ENCODE assay signal across 21 mouse cellular contexts in genomic region chr16:6813871-6814270, GRCm38 (mm10).
DNase-seq lines count a peak whose midpoint lies in the region; ATAC-seq lines count a peak whose summit lies in the region.
"Had no signal": no experiment of that assay in that cellular context is flagged by ENCODE, and none has a peak within 500 bp of the region (broad histone marks: within the 10 kb centered on the region; RNA-seq: fewer than 3 reads in every experiment).

No protein-coding gene starts in this region.

- ATAC-seq in forebrain, embryonic 14.5 days = no peak
- ATAC-seq in forebrain, embryonic 12.5 days (ENCODE audit: low FRiP score) = no peak
- no peak for ATAC-seq in neural tube, embryonic 14.5 days (ENCODE audit: low read depth)
- ATAC-seq: activated CD4-positive, CD25-positive, alpha-beta regulatory T cell, adult 4 months; inflammation-experienced regulatory T-cells, adult 6 months; intestine, embryonic 16.5 days had no signal

- peak; percentile 18 for DNase-seq in forebrain, embryonic 14.5 days (ENCODE audit: low spot score)
- DNase-seq in heart, adult 11 months = peak; percentile 64
- no peak for DNase-seq in heart, postnatal 4 days
- no peak for DNase-seq in neural tube, embryonic 10.5 days (ENCODE audit: extremely low spot score, low spot score)
- DNase-seq in urinary bladder, postnatal 4 days (ENCODE audit: low spot score in 2 of 2) = no peak
- DNase-seq: adrenal gland, adult 8-10 months; adrenal gland, postnatal 25 days; cerebellum, adult 18-20 months; cerebellum, adult 9-10 months; cerebellum, postnatal 14 days; gastrocnemius, postnatal 10 days; gastrocnemius, postnatal 36 days had no signal

- no peak overlapping the region for H3K27ac ChIP-seq in forebrain, embryonic 14.5 days (ENCODE audit: low read depth, low read length)
- H3K27ac ChIP-seq in forebrain, embryonic 12.5 days = no peak overlapping the region
- peak overlapping the region; percentile 45; the same call in 1 of the 2 replicates for H3K27ac ChIP-seq in neural tube, embryonic 14.5 days (ENCODE audit: low read depth, low read length)
- H3K27ac ChIP-seq: forebrain, embryonic 10.5 days; hindbrain, embryonic 10.5 days had no signal

- H3K27me3 ChIP-seq in forebrain, embryonic 14.5 days (replicated peaks; ENCODE audit: control insufficient read depth, insufficient read depth, low read length) = no peaks in the 10 kb centered on the region
- no peaks in the 10 kb centered on the region for H3K27me3 ChIP-seq in forebrain, embryonic 12.5 days
- H3K27me3 ChIP-seq in neural tube, embryonic 14.5 days (ENCODE audit: control insufficient read depth, insufficient read depth, low read length) = no peaks in the 10 kb centered on the region
- H3K27me3 ChIP-seq: hindbrain, embryonic 15.5 days had no signal

- WGBS in forebrain, embryonic 14.5 days = 69% methylated on average over 3 of the region's 3 CpGs
- WGBS in forebrain, embryonic 12.5 days = 78% methylated on average over 3 of the region's 3 CpGs
- WGBS in neural tube, embryonic 14.5 days = 73% methylated on average over 3 of the region's 3 CpGs

- no peak overlapping the region for H3K9ac ChIP-seq in forebrain, embryonic 14.5 days (ENCODE audit: low read length)
- no peak overlapping the region for H3K9ac ChIP-seq in forebrain, embryonic 12.5 days
- no peak overlapping the region for H3K9ac ChIP-seq in neural tube, embryonic 14.5 days (replicated peaks; ENCODE audit: low read depth, low read length)
- H3K9ac ChIP-seq: hindbrain, embryonic 15.5 days had no signal

- no peaks in the 10 kb centered on the region for H3K4me1 ChIP-seq in forebrain, embryonic 14.5 days (ENCODE audit: control insufficient read depth, insufficient read depth, low read length)
- H3K4me1 ChIP-seq in forebrain, embryonic 12.5 days = no peaks in the 10 kb centered on the region
- peaks cover 5% of the 10 kb centered on the region; the same call in 1 of the 2 replicates for H3K4me1 ChIP-seq in neural tube, embryonic 14.5 days (ENCODE audit: control insufficient read depth, insufficient read depth, low read length)
- H3K4me1 ChIP-seq: forebrain, embryonic 10.5 days; hindbrain, embryonic 10.5 days had no signal

- no peak overlapping the region for H3K4me3 ChIP-seq in forebrain, embryonic 14.5 days (ENCODE audit: low read depth, low read length)
- no peak overlapping the region for H3K4me3 ChIP-seq in forebrain, embryonic 12.5 days (replicated peaks)
- no peak overlapping the region for H3K4me3 ChIP-seq in neural tube, embryonic 14.5 days (ENCODE audit: low read depth, low read length)
- H3K4me3 ChIP-seq: forebrain, embryonic 10.5 days; hindbrain, embryonic 10.5 days; hindbrain, embryonic 15.5 days had no signal

- no peaks in the 10 kb centered on the region for H3K9me3 ChIP-seq in forebrain, embryonic 14.5 days (replicated peaks; ENCODE audit: control insufficient read depth, low read length)
- no peaks in the 10 kb centered on the region for H3K9me3 ChIP-seq in forebrain, embryonic 12.5 days
- no peaks in the 10 kb centered on the region for H3K9me3 ChIP-seq in neural tube, embryonic 14.5 days (ENCODE audit: control insufficient read depth, low read length)
- H3K9me3 ChIP-seq: forebrain, embryonic 10.5 days; hindbrain, embryonic 10.5 days; hindbrain, embryonic 15.5 days had no signal

- no peaks in the 10 kb centered on the region for H3K36me3 ChIP-seq in forebrain, embryonic 14.5 days (ENCODE audit: control insufficient read depth, insufficient read depth, low read length)
- H3K36me3 ChIP-seq in forebrain, embryonic 12.5 days (replicated peaks) = no peaks in the 10 kb centered on the region
- no peaks in the 10 kb centered on the region for H3K36me3 ChIP-seq in neural tube, embryonic 14.5 days (ENCODE audit: control insufficient read depth, insufficient read depth, low read length)
- H3K36me3 ChIP-seq: forebrain, embryonic 10.5 days; hindbrain, embryonic 10.5 days; hindbrain, embryonic 15.5 days had no signal

- no peak overlapping the region for H3K4me2 ChIP-seq in forebrain, embryonic 14.5 days (ENCODE audit: low read length)
- no peak overlapping the region for H3K4me2 ChIP-seq in forebrain, embryonic 12.5 days
- H3K4me2 ChIP-seq in neural tube, embryonic 14.5 days (ENCODE audit: low read depth, low read length) = no peak overlapping the region
- H3K4me2 ChIP-seq: heart, embryonic 11.5 days; hindbrain, embryonic 15.5 days had no signal

Comparison
In these comparisons a context has a peak if more than half of its experiments do, and no peak if none do; other contexts are left out.
1. DNase-seq: peak in forebrain, embryonic 14.5 days (single experiment) and heart, adult 11 months (single experiment); none in heart, postnatal 4 days (single experiment), neural tube, embryonic 10.5 days (single experiment) and urinary bladder, postnatal 4 days (0 of 2).